Mouse (Mus musculus): ENCODE data around the gene Fbxo28. TPM values are rescaled to one million over a fixed set of nuclear protein-coding genes. Genes with fewer than 3 reads are reported as not detected.

The Fbxo28 gene
- 2.9 and 3.4 TPM in 2 replicates for polyA plus RNA-seq (2012; rRNA removed)

DNA sequence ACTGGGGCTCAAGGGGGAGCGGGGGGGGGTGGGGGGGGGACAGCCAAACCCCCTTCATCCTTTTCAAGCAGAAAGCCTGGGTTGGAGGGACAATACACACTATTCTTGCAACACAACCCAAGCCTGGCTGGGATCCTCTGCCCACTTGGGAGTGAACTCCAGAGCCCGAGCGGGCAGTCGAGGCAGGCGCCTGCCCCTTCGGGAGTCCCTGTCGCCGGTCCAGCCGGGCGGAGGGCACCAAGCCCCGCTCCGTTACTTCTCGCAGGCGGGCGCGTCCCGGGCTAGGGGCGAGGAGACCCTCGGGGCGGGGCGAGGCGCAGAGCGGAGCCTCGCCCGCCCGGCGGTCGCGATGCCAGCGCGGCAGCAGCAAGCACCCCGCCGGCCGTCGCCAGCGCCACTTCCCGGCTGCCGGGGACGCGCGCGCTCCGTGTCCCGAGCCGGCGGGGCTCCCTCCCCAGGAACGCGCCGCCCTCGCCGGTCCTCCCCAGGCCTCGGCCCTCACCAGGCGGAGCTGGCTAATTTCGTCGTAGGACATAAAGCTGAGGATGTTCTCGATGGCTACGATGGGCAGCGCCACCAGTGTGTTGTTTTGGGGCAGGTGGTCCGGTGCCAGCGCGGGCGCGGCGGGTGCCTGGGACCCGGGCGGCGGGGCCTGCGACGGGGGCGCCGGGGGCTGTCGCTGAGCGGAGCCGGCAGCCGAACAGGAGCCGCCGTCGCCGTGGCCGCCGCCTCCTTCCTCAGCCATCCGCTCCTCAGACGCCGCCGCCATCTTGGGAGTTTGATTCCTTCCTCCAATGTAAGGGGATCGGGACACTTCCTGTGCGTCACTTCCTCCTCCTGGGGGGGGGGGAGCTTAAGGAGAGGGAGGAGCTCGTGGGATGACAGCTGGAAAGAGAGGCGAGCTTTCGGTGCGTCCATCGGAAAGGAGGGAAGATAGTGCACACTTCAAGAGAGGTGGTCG is at the start of gene Fbxo28:
Gene Fbxo28, minus strand, starts transcription at position 809 of the 961 bp plus-strand sequence.

DNA sequence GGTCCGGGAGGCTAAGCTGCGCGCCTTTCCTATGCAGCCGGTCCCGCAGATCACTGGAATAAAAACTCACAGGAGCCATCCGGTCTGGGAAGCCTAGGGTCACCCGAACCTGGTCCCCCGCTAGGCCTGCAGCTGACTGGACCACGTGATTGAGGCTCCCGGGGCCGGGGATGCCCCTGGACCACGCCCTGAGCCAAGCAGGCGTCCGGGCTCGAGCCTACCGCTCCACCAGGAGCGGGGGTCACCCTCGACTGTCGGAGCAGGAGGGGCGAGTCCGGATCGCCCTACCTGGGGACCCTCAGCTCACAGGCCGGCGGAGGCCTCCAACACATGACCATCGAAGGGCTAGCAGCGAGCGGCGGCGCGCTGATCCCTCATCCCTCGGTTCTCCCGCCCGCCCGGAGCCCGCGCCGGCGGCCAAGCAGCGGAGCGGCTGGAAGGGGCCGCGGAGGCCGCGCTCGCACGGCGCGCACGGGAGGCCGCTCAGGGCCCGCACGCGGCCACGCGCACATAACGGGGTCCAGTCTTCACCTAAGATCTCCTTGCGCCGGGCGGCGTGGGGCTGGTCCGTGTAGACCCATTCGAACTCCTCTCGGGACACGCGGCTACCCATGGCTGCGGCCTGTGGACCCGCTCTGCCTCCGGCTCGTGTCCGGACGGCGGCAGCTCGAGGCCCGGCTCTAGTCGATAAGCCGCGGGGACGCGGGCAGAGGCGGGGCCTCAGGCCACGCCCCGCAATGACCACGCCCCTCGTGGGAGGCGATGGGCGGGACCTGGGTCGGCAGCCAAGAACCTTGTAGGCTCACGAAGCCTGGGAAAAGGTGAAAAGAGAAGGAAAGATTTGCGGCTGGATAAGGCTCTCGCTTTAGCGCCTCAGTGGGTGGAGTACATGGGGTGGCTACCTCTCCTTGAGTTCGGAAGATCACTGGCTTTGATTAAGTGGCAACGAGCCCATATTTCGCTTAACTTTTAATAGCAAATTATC is 59.0 kb downstream of the Fbxo28 start, which contains the start of gene Degs1:
Gene Degs1, minus strand, starts transcription at position 714 of the 985 bp plus-strand sequence.

Other genes with a start within 250 kb of the Fbxo28 start
- gene Srp9, start 216.9 kb downstream of the Fbxo28 start, polyA plus RNA-seq (2012; rRNA removed): 10.8 and 14.1 TPM in 2 replicates
- gene Vmn1r1, start 177.1 kb downstream of the Fbxo28 start, polyA plus RNA-seq (2012; rRNA removed): not detected in 2 replicates
- gene Degs1, start 58.8 kb downstream of the Fbxo28 start, polyA plus RNA-seq (2012; rRNA removed): 35.6 and 38.2 TPM in 2 replicates
- 7.0 and 8.0 TPM in 2 replicates for gene Trp53bp2, start 67.5 kb upstream of the Fbxo28 start, polyA plus RNA-seq (2012; rRNA removed)
- gene Capn2, start 176.0 kb upstream of the Fbxo28 start, polyA plus RNA-seq (2012; rRNA removed): 11.0 and 12.8 TPM in 2 replicates
- 11.6 and 16.1 TPM in 2 replicates for gene Capn8, start 223.4 kb upstream of the Fbxo28 start, polyA plus RNA-seq (2012; rRNA removed)